Mouse (Mus musculus) midbrain, embryonic 16.5 days (tissue): ENCODE measurements around the gene Anxa8. TPM values are rescaled to one million over a fixed set of nuclear protein-coding genes. Genes with fewer than 3 reads are reported as not detected.

ENCODE experiments used
- ATAC-seq: fragments of 200-750 bp; cut with Nextera tagmentation; 2 replicates; pipeline ENCODE4 v1.8.0; 2017; ENCODE audit warnings: moderate TSS enrichment
- H3K27ac ChIP-seq: fragments of 300-500 bp; sonication (generic); 2 replicates; pipeline ENCODE4 v1.5.1; 2014; ENCODE audit warnings: mild to moderate bottlenecking, low read length, mixed read lengths
- H3K27me3 ChIP-seq: fragments of 300-500 bp; sonication (generic); 2 replicates; pipeline ENCODE4 v1.6.1; 2014; ENCODE audit warnings: low read depth, low read length, mixed read lengths; ENCODE audit not compliant: control insufficient read depth, insufficient read depth
- H3K36me3 ChIP-seq: fragments of 300-500 bp; sonication (generic); 2 replicates; pipeline ENCODE4 v1.6.1; 2014; ENCODE audit warnings: mild to moderate bottlenecking, low read length, moderate library complexity, mixed read lengths; ENCODE audit not compliant: control insufficient read depth, insufficient read depth
- H3K4me1 ChIP-seq: fragments of 300-500 bp; sonication (generic); 2 replicates; pipeline ENCODE4 v1.6.1; 2014; ENCODE audit warnings: mild to moderate bottlenecking, low read length, mixed read lengths; ENCODE audit not compliant: control insufficient read depth, insufficient read depth
- H3K4me2 ChIP-seq: fragments of 300-500 bp; sonication (generic); 2 replicates; pipeline ENCODE4 v1.6.1; 2014; ENCODE audit warnings: mild to moderate bottlenecking, low read length, mixed read lengths
- H3K4me3 ChIP-seq: fragments of 300-500 bp; sonication (generic); 2 replicates; pipeline ENCODE4 v1.5.1; 2014; ENCODE audit warnings: low read depth, mild to moderate bottlenecking, low read length, moderate library complexity, mixed read lengths
- H3K9ac ChIP-seq: fragments of 300-500 bp; sonication (generic); 2 replicates; pipeline ENCODE4 v1.6.1; 2014; ENCODE audit warnings: low read depth, low read length, mixed read lengths
- H3K9me3 ChIP-seq: fragments of 300-500 bp; sonication (generic); replicated peaks from 2 replicates; pipeline ENCODE4 v1.6.1; 2014; ENCODE audit warnings: mild to moderate bottlenecking, low read length, mixed read lengths; ENCODE audit not compliant: control insufficient read depth, poor library complexity, severe bottlenecking
- WGBS: fragments of 180-500 bp; shearing (Covaris S2); extraction: QIAGEN DNeasy Blood & Tissue Kit; methylation state at CpG from one replicate; pipeline ENCODE4 v1.1.7; 2014; 5-methylcytosine and 5-hydroxymethylcytosine counted together
- polyA plus RNA-seq: library from polyadenylated mRNA; unstranded; fragments of >200 nt; fragmentation: Nextera tagmentation; extraction: Ambion mirVana; gene quantifications from 2 replicates; pipeline ENCODE4 v1.2.1, GENCODE M21; 2015

The Anxa8 gene
- polyA plus RNA-seq, 1 experiment from 2014 or later: 0.24 TPM

DNA sequence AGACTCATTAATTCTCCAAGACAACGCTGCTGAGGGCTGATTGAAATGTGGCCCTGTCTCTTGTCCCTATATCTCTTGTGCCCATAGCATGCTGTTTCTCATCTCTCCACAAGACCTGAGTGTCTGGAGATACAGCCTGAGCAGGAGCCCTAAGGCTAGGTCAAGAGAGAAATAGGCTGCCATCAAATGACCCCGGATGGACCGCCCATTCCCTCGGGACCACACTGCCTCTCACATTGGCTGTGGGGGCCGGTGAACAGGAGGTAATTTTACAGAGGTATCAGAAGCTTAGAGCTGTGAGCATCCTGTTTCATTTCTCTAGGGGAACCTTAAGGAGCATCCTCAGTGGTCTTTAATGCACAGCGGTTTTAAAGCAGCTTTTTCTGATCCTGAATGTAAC, 45.4 kb downstream of the Anxa8 start:
- no peaks in the 10 kb centered on the region for H3K4me1 ChIP-seq
- H3K27ac ChIP-seq: no peak overlapping the region
- H3K4me2 ChIP-seq: no peak overlapping the region
- H3K9me3 ChIP-seq: no peaks in the 10 kb centered on the region
- no peaks in the 10 kb centered on the region for H3K36me3 ChIP-seq
- no peaks in the 10 kb centered on the region for H3K27me3 ChIP-seq
- 68% methylated on average over 6 of the region's 6 CpGs for WGBS
- no peak for ATAC-seq
- H3K9ac ChIP-seq: no peak overlapping the region
- no peak overlapping the region for H3K4me3 ChIP-seq

DNA sequence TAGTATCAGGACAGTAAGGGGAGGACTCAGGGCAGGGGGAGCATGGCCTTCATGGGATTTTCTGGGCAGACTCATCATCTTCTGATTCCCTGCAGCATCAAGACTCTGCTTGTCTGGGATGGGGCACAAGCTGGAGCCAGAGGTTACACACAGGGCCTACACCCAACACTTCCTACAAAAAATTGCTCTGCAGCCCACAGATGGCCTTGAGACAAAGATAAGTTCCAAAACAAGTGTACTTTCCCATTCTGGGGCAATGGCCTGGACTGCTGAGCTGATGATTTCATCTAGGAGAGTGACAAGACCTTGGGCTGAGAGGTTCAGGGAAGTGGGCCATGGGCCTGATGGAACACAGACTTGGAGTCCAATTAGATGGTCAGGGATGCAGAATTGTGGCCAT, 49.6 kb downstream of the Anxa8 start:
- no peak overlapping the region for H3K9ac ChIP-seq
- no peak for ATAC-seq

DNA sequence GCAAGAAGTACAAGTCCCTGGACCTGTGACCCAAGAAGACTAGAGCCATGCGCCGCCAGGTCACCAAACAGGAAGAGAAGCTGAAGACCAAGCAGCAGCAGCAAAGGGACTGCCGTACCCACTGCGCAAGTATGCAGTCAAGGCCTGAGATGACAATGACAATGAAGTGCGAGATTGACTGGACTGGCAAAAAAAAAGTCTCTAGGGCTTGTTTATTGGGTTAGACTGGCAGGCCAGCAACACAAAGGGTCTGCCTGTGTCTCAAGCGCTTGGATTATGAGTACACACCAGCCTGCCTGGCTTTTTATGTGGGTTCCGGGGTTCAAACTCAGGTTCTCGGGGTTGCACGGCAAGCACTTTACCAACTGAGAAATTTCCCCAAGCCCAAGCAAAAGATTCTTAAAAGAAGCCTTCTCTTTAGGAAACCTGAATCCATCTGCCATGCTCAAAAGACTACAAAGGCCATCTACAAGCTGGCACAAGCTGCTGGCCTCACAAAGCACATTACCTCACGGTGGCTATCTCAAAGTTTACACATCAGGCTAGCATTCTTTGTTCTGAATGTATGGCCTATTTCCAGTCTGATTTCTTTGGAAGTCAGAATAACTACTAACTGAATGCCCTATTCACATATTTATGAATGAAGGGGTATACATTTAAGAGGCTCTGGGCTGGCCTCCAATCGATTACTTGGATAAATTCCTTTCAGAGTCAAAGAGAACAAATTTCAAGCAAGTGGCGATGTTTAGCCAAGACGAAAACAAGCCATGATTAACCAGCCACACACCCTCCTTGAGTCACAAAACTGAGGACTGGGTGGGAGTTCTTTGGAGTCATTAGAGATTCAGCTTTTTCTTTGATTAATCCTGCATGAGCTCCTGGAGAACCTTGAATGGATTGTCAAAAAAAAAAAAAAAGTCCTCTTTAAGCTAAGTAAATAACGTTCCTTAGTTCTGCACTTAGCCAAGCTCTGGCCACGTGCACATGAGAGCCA, 54.2 kb downstream of the Anxa8 start:
- H3K9ac ChIP-seq: no peak overlapping the region
- H3K9me3 ChIP-seq: no peaks in the 10 kb centered on the region
- H3K4me1 ChIP-seq: no peaks in the 10 kb centered on the region
- ATAC-seq: no peak
- WGBS: 67% methylated on average over 15 of the region's 15 CpGs
- no peak overlapping the region for H3K27ac ChIP-seq
- H3K36me3 ChIP-seq: no peaks in the 10 kb centered on the region
- H3K4me3 ChIP-seq: no peak overlapping the region
- H3K4me2 ChIP-seq: no peak overlapping the region
- no peaks in the 10 kb centered on the region for H3K27me3 ChIP-seq

More for the DNA sequence above, 49.6 kb downstream of the Anxa8 start:
- Histone ChIP-seq H3K4me1 (no peaks in the 10 kb centered on the region), H3K27ac (no peak overlapping the region), H3K36me3 (no peaks in the 10 kb centered on the region), H3K4me3 (no peak overlapping the region), H3K9me3 (no peaks in the 10 kb centered on the region), H3K4me2 (no peak overlapping the region), H3K27me3 (no peaks in the 10 kb centered on the region)

DNA sequence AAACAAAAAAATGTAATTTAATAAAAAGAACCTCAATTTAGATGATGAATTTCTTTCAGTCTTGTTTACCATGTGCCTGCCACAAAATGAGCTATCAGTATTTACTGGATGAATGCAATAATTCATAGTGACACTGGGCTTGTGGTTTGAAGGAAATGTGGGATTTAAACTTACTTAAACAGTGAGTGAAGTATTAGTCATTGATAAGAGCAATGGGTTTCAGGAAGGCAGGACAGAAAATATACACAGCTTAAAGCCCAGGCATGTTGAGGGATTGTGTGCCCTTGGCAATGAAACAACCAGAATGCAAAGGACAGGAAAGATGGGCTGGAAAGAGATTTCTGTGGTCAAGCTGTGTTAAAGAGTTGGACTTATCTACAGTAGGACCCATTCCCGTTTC, 56.5 kb downstream of the Anxa8 start:
- no peak overlapping the region for H3K27ac ChIP-seq
- no peaks in the 10 kb centered on the region for H3K27me3 ChIP-seq
- no peak overlapping the region for H3K4me3 ChIP-seq
- H3K9ac ChIP-seq: no peak overlapping the region
- H3K9me3 ChIP-seq: no peaks in the 10 kb centered on the region
- no peak overlapping the region for H3K4me2 ChIP-seq
- ATAC-seq: no peak
- no peaks in the 10 kb centered on the region for H3K4me1 ChIP-seq
- 76% methylated on average over 1 of the region's 1 CpGs for WGBS
- no peaks in the 10 kb centered on the region for H3K36me3 ChIP-seq

DNA sequence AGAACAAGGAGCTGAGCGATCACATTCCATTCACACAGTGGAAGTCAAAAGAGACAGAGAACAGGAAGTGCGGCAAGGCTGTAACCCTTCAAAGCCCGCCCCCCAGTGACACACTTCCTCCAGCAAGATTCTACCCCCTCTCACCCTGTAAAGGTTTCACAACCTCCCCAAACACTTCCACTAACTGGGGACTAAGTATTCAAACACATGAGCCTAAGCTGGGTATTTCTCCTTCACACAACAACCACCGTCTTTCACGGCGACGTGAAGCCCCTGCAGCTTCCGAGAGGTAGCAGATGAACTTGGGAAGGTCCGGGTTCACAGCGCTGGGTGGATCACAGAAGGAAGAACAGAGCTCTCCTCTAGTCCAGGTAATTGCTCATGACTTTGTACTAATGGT, 57.1 kb downstream of the Anxa8 start:
- no peak overlapping the region for H3K9ac ChIP-seq
- H3K4me2 ChIP-seq: no peak overlapping the region
- H3K27me3 ChIP-seq: no peaks in the 10 kb centered on the region
- no peak for ATAC-seq
- H3K4me3 ChIP-seq: no peak overlapping the region
- no peaks in the 10 kb centered on the region for H3K4me1 ChIP-seq
- H3K27ac ChIP-seq: no peak overlapping the region
- no peaks in the 10 kb centered on the region for H3K9me3 ChIP-seq
- 93% methylated on average over 10 of the region's 10 CpGs for WGBS
- H3K36me3 ChIP-seq: no peaks in the 10 kb centered on the region

Other genes with a start within 250 kb of the Anxa8 start
- 3.2 and 4.4 TPM in 2 replicates for gene Gdf10, start 162.4 kb upstream of the Anxa8 start, polyA plus RNA-seq
- gene Gdf2, start 144.9 kb upstream of the Anxa8 start, polyA plus RNA-seq: 0.06 TPM in 1 of 2 replicates, not detected in the other
- 0.07 and 0.14 TPM in 2 replicates for gene Rbp3, start 132.0 kb upstream of the Anxa8 start, polyA plus RNA-seq
- gene Zfp488, start 107.2 kb upstream of the Anxa8 start, polyA plus RNA-seq: 0.83 and 1.1 TPM in 2 replicates
- not detected in 2 replicates for gene Gm30083, start 70.8 kb upstream of the Anxa8 start, polyA plus RNA-seq
- not detected in 2 replicates for gene Gm5460, start 69.2 kb upstream of the Anxa8 start, polyA plus RNA-seq
- gene Antxrl, start 33.3 kb upstream of the Anxa8 start, polyA plus RNA-seq: not detected in 2 replicates
- gene A630023A22Rik, start 16.8 kb downstream of the Anxa8 start, polyA plus RNA-seq: not detected in 2 replicates
- gene Npy4r, start 66.5 kb downstream of the Anxa8 start, polyA plus RNA-seq: 0.19 and 0.23 TPM in 2 replicates
- 8.5 and 8.7 TPM in 2 replicates for gene Gprin2, start 115.7 kb downstream of the Anxa8 start, polyA plus RNA-seq
- gene Syt15, start 133.6 kb downstream of the Anxa8 start, polyA plus RNA-seq: 0.63 and 0.68 TPM in 2 replicates
- gene Shld2, start 224.5 kb downstream of the Anxa8 start, polyA plus RNA-seq: 4.8 and 6.4 TPM in 2 replicates
- 89.8 and 92.8 TPM in 2 replicates for gene Glud1, start 224.7 kb downstream of the Anxa8 start, polyA plus RNA-seq